Mouse (Mus musculus) forebrain, embryonic 11.5 days (tissue): ENCODE measurements around the gene Hoxb5. TPM values are rescaled to one million over a fixed set of nuclear protein-coding genes. Genes with fewer than 3 reads are reported as not detected.

Experiments
- ATAC-seq: fragments of 200-750 bp; cut with Nextera tagmentation; replicated peaks from 2 replicates; pipeline ENCODE4 v1.8.0; 2017; ENCODE audit warnings: moderate TSS enrichment; ENCODE audit not compliant: low FRiP score
- DNase-seq: peaks from one replicate; pipeline ENCODE4 v3.0.0-alpha.2; 2017; ENCODE audit warnings: low spot score
- H3K27ac ChIP-seq: fragments of 300-500 bp; sonication (generic); 2 replicates; pipeline ENCODE4 v1.5.1; 2014; ENCODE audit warnings: low read depth, low read length
- H3K27me3 ChIP-seq: fragments of 300-500 bp; sonication (generic); 2 replicates; pipeline ENCODE4 v1.6.1; 2014; ENCODE audit warnings: mild to moderate bottlenecking, low read length, mixed read lengths; ENCODE audit not compliant: control insufficient read depth, insufficient read depth
- H3K36me3 ChIP-seq: fragments of 300-500 bp; sonication (generic); 2 replicates; pipeline ENCODE4 v1.6.1; 2014; ENCODE audit warnings: mild to moderate bottlenecking, low read length, moderate library complexity, mixed read lengths; ENCODE audit not compliant: control insufficient read depth, insufficient read depth
- H3K4me1 ChIP-seq: fragments of 300-500 bp; sonication (generic); replicated peaks from 2 replicates; pipeline ENCODE4 v1.6.1; 2014; ENCODE audit warnings: low read length, mixed read lengths; ENCODE audit not compliant: control insufficient read depth, insufficient read depth
- H3K4me2 ChIP-seq: fragments of 300-500 bp; sonication (generic); 2 replicates; pipeline ENCODE4 v1.6.1; 2014; ENCODE audit warnings: low read depth, mild to moderate bottlenecking, low read length, moderate library complexity, mixed read lengths; ENCODE audit not compliant: severe bottlenecking
- H3K4me3 ChIP-seq: fragments of 300-500 bp; sonication (generic); 2 replicates; pipeline ENCODE4 v1.5.1; 2014; ENCODE audit warnings: low read depth, low read length
- H3K9ac ChIP-seq: fragments of 300-500 bp; sonication (generic); 2 replicates; pipeline ENCODE4 v1.6.1; 2014; ENCODE audit warnings: low read length
- H3K9me3 ChIP-seq: fragments of 300-500 bp; sonication (generic); 2 replicates; pipeline ENCODE4 v1.6.1; 2016; ENCODE audit warnings: low read length, mixed read lengths; ENCODE audit not compliant: control insufficient read depth
- WGBS: fragments of 180-500 bp; shearing (Covaris S2); extraction: QIAGEN DNeasy Blood & Tissue Kit; methylation state at CpG from one replicate; pipeline ENCODE4 v1.1.7; 2014; 5-methylcytosine and 5-hydroxymethylcytosine counted together
- polyA plus RNA-seq: library from polyadenylated mRNA; unstranded; fragments of >200 nt; fragmentation: Nextera tagmentation; extraction: Ambion mirVana; gene quantifications from 2 replicates; pipeline ENCODE4 v1.2.1, GENCODE M21; 2014

Gene Hoxb5
- polyA plus RNA-seq, 1 experiment from 2014 or later = not detected

DNA sequence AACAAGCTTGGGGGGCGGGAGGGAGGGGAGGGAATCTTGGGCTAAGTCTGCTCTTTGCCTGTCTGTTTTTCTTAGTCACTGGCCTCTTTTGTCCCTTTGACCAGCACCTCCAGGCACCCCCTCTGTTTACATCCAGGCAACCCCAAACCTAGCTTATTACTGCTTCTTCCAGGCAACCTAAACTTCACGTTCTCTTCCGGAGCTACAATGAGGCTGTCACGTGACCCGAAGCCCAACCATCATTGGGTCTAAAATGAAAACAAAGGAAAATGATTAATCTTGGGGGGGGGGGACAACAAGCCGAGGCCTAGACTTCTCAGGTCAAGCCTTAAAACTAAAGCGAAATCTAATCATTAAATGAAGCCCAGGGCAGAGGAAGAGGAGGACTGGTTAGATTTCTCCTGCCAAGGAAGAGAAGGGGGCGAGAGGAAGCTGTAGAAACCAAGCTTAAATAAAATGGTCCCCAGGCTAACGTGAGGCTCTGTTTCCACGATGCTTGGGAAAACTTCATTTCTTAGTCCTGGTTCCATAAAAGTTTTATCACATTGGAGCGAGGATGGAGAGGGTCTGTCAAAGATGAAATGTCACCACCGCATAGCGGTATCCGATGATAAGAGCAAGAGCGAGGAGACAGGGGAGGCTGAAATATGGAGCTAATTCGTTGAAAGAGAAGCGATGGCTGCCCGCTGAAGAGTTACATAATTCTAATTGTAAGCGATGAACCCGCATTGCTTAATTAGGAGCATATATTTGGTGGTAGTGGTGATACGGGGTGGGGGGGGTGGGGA is 45.2 kb downstream of the Hoxb5 start:
- Histone ChIP-seq H3K4me2 (no peak overlapping the region), H3K27ac (no peak overlapping the region), H3K4me3 (no peak overlapping the region), H3K36me3 (no peaks in the 10 kb centered on the region), H3K27me3 (peaks cover 97% of the 10 kb centered on the region), H3K4me1 (0 out of 2 replicates have a peak, but pooled peaks cover 3% of the 10 kb centered on the region), H3K9me3 (no peaks in the 10 kb centered on the region), H3K9ac (no peak overlapping the region)
- ATAC-seq (no peak), DNase-seq (no peak)
- WGBS = 3% methylated on average over 21 of the region's 21 CpGs

DNA sequence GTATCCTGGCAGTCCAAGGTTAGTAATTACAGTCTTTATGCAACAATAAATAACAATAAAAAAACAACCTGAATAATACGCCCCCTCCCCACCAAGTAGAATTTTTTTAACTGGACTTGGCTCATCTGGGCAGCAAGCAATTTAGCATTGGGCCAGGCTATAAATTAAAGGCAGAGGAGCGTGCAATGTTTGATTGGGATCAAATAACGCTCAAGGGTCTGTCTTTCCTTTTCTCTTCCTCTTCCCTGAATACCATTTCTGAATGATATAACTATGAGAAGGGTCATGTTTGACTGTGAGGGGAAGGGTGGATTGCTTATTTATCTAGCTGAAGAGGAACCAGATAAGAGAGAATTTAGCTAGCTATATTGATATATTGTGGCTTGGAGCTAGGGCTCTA is 45.9 kb downstream of the Hoxb5 start:
- no peak overlapping the region for H3K9ac ChIP-seq
- H3K4me2 ChIP-seq = no peak overlapping the region
- 0 out of 2 replicates have a peak, but pooled peaks cover 3% of the 10 kb centered on the region for H3K4me1 ChIP-seq
- no peak overlapping the region for H3K4me3 ChIP-seq
- H3K9me3 ChIP-seq = no peaks in the 10 kb centered on the region
- ATAC-seq (no peak), DNase-seq (no peak)
- WGBS = 8% methylated on average over 3 of the region's 3 CpGs
- no peak overlapping the region for H3K27ac ChIP-seq
- no peaks in the 10 kb centered on the region for H3K36me3 ChIP-seq
- H3K27me3 ChIP-seq = peaks cover 95% of the 10 kb centered on the region

DNA sequence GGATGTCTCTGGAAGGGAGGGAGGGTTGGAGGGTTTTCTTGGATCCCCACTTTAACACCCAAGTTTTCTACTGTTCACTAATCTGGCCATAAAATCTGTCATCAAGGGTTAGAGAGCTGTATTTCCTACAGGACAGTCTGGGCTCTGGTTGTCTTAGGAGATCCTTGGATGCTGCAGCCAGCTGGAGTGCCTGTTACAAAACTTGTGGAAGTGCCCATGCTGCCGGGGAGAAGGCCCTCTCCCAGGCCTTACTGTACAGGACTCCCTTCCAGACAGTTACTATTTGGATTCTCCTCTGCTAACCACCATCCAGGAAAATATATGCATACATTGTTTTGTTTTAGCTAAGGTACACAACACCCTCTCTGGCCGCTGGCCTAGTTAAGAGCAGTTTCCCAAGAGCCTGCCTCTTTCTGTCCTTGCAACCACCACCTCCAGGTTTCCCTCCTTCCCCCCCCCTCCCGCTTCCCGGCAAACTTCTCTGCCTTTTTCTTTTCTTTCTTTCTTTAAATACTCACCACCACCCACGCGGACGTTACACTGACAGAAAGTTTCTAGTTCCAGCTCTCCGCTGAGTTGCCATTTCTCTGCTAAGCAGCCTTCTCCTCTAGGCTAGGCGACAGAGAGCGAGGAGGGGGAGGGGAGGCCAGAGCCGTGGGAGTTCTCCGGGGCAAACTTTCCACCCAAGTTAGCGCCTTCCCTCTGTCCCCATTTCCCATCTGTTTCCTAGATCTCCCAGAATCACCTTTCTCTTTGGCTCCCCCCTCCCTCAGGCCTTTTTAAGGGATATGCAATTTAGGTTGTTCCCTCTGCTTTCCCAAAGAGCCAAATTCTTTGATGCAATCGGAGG is 46.6 kb downstream of the Hoxb5 start:
- Histone ChIP-seq H3K4me2 (no peak overlapping the region), H3K27ac (no peak overlapping the region), H3K4me3 (no peak overlapping the region), H3K27me3 (peaks cover 95% of the 10 kb centered on the region), H3K9me3 (no peaks in the 10 kb centered on the region), H3K9ac (no peak overlapping the region), H3K4me1 (peaks cover 7% of the 10 kb centered on the region; the same call in 1 of the 2 replicates), H3K36me3 (no peaks in the 10 kb centered on the region)
- DNase-seq = no peak
- under 1% methylated on average over 14 of the region's 14 CpGs for WGBS
- ATAC-seq = no peak

DNA sequence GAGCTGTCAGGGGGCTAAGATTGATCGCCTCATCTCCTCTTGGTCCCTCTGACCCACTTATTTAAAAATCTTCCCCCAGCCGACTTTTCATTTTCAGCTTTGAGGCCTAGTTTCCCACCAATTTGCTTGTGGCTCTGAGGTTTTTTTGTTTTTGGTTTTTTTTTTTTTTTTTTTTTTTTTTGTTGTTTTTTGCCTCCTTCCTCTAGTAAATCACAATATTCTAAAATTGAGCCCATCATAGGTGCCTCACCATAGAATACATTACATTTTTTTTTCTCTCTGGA is 47.1 kb downstream of the Hoxb5 start, which contains the start of gene Hoxb2:
Gene Hoxb2, plus strand, starts transcription at position 185 of the 284 bp plus-strand sequence.
- H3K27me3 ChIP-seq = peaks cover 94% of the 10 kb centered on the region
- peaks cover 7% of the 10 kb centered on the region; the same call in 1 of the 2 replicates for H3K4me1 ChIP-seq
- H3K27ac ChIP-seq = no peak within 1 kb of the TSS
- H3K36me3 ChIP-seq = no peaks in the 10 kb centered on the region
- no peak within 1 kb of the TSS for H3K9ac ChIP-seq
- H3K4me2 ChIP-seq = no peak within 1 kb of the TSS
- H3K9me3 ChIP-seq = no peaks in the 10 kb centered on the region
- WGBS = 0% methylated on average over 2 of the region's 2 CpGs
- DNase-seq (no peak), ATAC-seq (no peak)
- H3K4me3 ChIP-seq = no peak within 1 kb of the TSS

DNA sequence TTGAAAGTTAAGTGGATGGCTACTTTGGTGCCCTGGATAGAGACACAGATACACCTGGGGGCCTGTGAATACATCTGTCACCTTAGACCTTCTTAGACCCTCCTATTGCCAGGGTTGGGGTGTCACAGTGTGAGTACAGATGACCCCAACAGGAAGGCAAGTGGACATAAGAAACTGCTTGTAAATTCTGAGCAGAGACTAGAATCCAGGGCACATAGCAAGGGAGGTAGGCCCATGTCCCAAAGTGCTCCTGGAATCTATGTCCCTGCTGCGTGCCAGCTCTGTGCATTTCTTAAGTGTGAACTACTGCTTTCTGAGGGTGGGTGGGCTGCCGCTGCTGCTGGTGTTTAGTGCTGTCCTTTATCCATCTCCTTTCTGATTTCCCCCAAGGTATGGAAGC is 47.7 kb downstream of the Hoxb5 start:
- H3K9ac ChIP-seq = no peak overlapping the region

DNA sequence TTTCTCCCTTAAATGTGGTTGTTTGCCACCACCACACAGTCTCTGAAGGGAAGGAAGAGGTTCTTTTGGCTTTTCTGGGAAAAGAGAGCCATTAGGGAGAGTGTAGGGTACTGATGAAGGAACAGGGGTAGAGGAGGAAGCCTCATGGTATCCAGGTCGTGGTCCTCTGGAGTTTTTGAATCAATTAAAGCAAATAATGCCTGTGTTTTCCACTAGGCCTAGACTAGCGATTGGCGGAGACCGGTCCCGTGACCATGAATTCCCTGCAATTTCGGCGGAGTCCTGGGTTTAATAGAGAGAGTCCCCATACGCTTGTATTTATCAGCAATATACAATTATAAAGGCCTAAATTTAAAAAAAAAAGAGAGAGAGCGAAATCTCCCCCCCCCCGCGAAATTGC is 48.2 kb downstream of the Hoxb5 start:
- H3K9me3 ChIP-seq = no peaks in the 10 kb centered on the region
- ATAC-seq = no peak
- H3K27me3 ChIP-seq = peaks cover 92% of the 10 kb centered on the region
- no peak overlapping the region for H3K27ac ChIP-seq
- no peak for DNase-seq
- H3K4me3 ChIP-seq = no peak overlapping the region
- H3K4me1 ChIP-seq = peaks cover 7% of the 10 kb centered on the region; the same call in 1 of the 2 replicates
- 1% methylated on average over 11 of the region's 11 CpGs for WGBS
- H3K4me2 ChIP-seq = no peak overlapping the region
- H3K9ac ChIP-seq = no peak overlapping the region
- no peaks in the 10 kb centered on the region for H3K36me3 ChIP-seq

More for the DNA sequence above, 47.7 kb downstream of the Hoxb5 start:
- WGBS = 0% methylated on average over 2 of the region's 2 CpGs
- ATAC-seq (no peak), DNase-seq (no peak)
- H3K4me3 ChIP-seq = no peak overlapping the region
- H3K27me3 ChIP-seq = peaks cover 92% of the 10 kb centered on the region
- H3K4me2 ChIP-seq = no peak overlapping the region
- H3K9me3 ChIP-seq = no peaks in the 10 kb centered on the region
- H3K36me3 ChIP-seq = no peaks in the 10 kb centered on the region
- H3K27ac ChIP-seq = no peak overlapping the region
- peaks cover 7% of the 10 kb centered on the region; the same call in 1 of the 2 replicates for H3K4me1 ChIP-seq

DNA sequence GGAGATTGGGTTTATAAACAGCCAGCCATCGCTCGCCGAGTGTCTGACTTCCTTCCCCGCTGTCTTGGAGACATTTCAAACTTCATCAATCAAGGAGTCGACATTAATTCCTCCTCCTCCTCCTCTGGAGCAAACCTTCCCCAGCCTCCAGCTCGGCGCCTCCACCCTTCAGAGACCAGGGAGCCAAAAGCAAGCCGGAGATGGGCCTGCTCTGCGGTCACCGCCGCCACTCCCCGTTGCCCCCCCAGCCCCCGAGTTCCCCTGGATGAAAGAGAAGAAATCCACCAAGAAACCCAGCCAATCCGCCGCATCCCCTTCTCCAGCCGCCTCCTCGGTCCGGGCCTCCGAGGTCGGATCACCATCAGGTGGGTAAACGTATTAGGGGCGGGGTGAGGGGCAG is 48.7 kb downstream of the Hoxb5 start:
- Histone ChIP-seq H3K9me3 (no peaks in the 10 kb centered on the region), H3K36me3 (no peaks in the 10 kb centered on the region), H3K4me1 (peaks cover 7% of the 10 kb centered on the region; the same call in 1 of the 2 replicates), H3K27me3 (peaks cover 92% of the 10 kb centered on the region), H3K4me3 (no peak overlapping the region), H3K27ac (no peak overlapping the region), H3K9ac (no peak overlapping the region), H3K4me2 (no peak overlapping the region)
- 1% methylated on average over 22 of the region's 22 CpGs for WGBS
- DNase-seq (no peak), ATAC-seq (no peak)

DNA sequence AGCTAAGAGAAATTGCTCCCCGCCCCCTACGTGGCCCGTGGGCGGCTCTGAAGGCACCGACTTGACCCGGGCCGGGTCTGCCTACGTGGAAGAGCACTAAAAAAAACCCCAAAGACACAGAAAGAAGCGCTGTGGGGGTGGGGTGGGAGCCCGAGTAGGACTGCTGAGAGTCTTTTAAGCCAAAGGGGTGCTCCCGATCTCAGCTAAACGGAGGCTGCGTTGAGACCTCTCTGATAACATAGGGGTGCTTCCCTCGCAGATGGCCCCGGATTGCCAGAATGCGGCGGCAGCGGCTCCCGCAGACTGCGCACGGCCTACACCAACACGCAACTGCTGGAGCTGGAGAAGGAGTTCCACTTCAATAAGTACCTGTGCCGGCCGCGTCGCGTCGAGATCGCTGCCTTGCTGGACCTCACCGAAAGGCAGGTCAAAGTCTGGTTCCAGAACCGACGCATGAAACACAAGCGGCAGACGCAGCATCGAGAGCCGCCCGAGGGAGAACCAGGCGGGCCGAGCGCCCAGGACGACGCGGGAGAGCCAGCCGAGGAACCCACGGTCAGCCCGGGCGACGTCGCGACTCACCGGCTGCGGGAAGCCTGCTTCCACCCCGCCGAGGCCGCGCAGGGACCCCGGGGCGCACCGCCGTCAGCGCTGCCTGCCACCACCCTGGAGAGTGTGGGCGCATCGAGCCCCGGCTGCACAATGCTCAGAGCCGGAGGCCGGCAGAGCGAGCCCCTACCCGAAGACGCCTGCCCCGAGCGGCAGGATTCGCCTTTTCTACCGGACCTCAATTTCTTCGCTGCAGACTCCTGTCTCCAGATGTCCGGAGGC is 49.8 kb downstream of the Hoxb5 start:
- Histone ChIP-seq H3K36me3 (no peaks in the 10 kb centered on the region), H3K4me2 (no peak overlapping the region), H3K27me3 (peaks cover 95% of the 10 kb centered on the region), H3K4me1 (peaks cover 7% of the 10 kb centered on the region; the same call in 1 of the 2 replicates), H3K9ac (no peak overlapping the region), H3K27ac (no peak overlapping the region), H3K9me3 (no peaks in the 10 kb centered on the region), H3K4me3 (0 out of 2 replicates have a peak overlapping the region, but pooled peaks have one; percentile 7)
- no peak for ATAC-seq
- under 1% methylated on average over 75 of the region's 75 CpGs for WGBS
- peak; percentile 76 for DNase-seq
